Mouse (Mus musculus) brain, embryonic 14.5 days (tissue): ENCODE results near the gene Msl3. TPM values are rescaled to one million over a fixed set of nuclear protein-coding genes. Genes with fewer than 3 reads are reported as not detected.

ENCODE experiments used
- DNase-seq: peaks from one replicate; pipeline ENCODE4 v3.0.0-alpha.2; 2011; ENCODE audit warnings: low read depth
- CTCF ChIP-seq: fragments of 200-500 bp; IDR thresholded peaks from 2 replicates; pipeline ENCODE4 v1.5.1; 2012; ENCODE audit warnings: inconsistent platforms, mild to moderate bottlenecking, moderate library complexity, borderline replicate concordance; ENCODE audit not compliant: insufficient read depth, insufficient read length; ENCODE audit errors: extremely low read depth
- POLR2A ChIP-seq: fragments of 200-500 bp; IDR thresholded peaks from 2 replicates; pipeline ENCODE4 v1.6.1; 2012; ENCODE audit warnings: mild to moderate bottlenecking, inconsistent platforms, borderline replicate concordance; ENCODE audit not compliant: poor library complexity, insufficient read depth, insufficient read length, severe bottlenecking; ENCODE audit errors: extremely low read depth
- polyA plus RNA-seq: library from polyadenylated mRNA; depleted of rRNA; stranded (reverse); fragments of >200 nt; gene quantifications from 2 replicates; pipeline ENCODE4 v1.2.3, GENCODE M21; 2012; rRNA removed

Msl3 gene
- polyA plus RNA-seq, 1 experiment = 19.8 TPM

GRCm38 (mm10) chrX:168639556-168640356 is 33.9 kb downstream of the Msl3 start:
- peak; percentile 73 for DNase-seq
- no peak for TF ChIP-seq POLR2A
- peak; percentile 62 for TF ChIP-seq CTCF

Other genes with a start within 250 kb of the Msl3 start
- 0.72 and 1.5 TPM in 2 replicates for gene Frmpd4, start 96.7 kb downstream of the Msl3 start, polyA plus RNA-seq
- 0.64 and 1.2 TPM in 2 replicates for gene Arhgap6, start 121.2 kb upstream of the Msl3 start, polyA plus RNA-seq